Mouse (Mus musculus): ENCODE data around the gene Bglap. TPM values are rescaled to one million over a fixed set of nuclear protein-coding genes. Genes with fewer than 3 reads are reported as not detected.

Bglap gene
- not detected for total RNA-seq (2023)

DNA sequence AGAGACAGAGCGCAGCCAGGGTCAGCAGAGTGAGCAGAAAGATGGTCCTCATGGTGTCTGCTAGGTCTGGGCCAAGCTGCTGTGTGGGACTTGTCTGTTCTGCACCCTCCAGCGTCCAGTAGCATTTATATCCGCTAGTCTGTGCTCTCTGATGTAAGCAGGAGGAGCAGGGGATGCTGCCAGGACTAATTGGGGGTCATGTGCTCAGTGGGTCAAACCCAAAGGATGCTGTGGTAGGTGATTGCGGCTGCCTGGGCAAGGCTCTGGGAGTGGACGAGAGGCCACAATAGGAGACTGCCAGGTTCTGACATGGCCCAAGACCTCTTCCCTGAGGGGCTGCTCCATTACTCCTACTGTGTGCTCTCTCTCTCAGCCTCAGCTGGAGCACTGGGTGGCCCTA lies at the start of gene Bglap:
Gene Bglap, minus strand, starts transcription at position 101 of the 400 bp plus-strand sequence.

DNA sequence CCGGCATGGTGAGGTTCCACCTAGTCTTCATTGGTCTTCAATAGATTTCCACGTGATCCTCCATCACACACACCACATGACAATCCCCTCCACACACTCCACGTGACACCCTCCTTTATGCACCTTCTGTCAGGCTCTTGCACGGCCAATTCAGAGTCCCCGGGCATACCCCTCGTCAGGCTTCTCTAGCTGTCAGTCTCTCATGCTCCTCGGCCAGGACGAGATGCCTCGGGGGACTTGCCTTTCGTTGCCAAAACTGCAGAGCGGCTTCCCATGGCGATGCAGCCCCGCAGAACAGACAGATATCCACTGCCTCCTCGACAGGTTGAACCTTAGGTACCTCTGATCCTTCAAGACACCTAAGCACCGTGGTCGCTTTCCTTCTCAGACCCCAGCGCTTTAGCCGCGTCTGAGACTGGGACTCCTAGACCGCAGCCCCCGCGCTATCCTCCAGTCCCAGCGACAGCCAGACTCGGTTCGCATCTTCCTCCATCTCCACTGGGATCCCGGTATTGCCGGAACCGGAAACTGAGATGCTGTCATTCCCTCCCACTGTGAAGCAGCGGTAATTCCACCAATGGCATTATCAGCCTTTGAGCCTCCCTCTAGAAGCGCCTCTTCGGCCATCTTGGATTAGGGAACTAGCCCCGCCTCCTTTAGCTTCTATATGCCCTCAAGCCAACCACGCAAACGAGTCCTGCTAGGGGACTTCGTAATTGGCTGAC lies 40.5 kb upstream of the Bglap start, which contains the start of gene Slc25a44:
Gene Slc25a44, minus strand, starts transcription at position 535 of the 725 bp plus-strand sequence.

DNA sequence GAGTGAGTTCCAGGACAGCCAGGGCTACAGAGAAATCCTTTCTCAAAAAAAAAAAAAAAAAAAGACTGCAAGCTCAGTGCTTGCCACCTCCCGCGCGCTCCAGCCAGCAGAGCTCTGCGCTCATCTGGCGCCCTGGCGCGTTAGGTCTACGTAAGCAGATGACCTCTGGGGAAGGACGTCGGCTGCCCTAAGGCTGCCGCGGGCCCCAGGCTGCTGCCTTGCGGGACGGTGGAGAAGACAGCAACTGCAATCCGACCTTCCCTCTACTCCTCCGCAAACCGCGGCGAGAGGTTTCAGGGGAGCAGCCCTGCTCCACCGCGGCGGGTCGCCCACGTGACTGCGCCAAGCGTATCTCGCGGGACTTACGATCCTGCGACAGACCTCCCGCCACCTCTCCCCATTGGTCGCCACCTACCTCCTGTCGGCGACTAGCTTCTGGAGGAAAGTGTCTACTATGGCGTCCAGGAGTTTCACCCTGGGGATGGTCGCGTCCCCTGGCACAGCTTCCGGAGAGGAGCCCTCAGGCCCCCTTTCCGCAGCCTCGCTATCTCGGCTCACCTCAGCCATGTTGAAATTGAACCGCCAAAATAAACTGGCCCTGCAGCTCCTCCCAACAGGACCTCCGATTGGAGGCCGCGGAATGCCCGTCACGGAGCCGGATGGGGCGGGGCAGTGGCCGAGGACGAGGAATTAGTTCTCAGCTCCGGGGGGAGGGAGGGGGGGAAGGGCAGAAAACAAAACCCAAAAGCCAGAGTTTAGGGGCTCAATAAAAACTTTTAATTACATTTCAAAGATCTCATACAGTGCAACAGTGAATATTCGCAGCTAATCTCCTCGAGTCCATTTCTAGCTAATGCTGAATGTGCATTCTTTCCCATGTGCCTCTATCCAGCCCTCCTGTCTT lies 25.7 kb upstream of the Bglap start, which contains the start of gene Pmf1:
Gene Pmf1, minus strand, starts transcription at position 591 of the 904 bp plus-strand sequence.

DNA sequence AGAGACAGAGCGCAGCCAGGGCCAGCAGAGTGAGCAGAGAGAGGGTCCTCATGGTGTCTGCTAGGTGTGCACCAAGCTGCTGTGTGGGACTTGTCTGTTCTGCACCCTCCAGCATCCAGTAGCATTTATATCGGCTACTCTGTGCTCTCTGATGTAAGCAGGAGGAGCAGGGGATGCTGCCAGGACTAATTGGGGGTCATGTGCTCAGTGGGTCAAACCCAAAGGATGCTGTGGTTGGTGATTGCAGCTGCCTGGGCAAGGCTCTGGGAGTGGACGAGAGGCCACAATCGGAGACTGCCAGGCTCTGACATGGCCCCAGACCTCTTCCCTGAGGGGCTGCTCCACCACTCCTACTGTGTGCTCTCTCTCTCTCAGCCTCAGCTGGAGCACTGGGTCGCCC lies 5.7 kb downstream of the Bglap start, which contains the start of gene Bglap2:
Gene Bglap2, minus strand, starts transcription at position 101 of the 400 bp plus-strand sequence.

DNA sequence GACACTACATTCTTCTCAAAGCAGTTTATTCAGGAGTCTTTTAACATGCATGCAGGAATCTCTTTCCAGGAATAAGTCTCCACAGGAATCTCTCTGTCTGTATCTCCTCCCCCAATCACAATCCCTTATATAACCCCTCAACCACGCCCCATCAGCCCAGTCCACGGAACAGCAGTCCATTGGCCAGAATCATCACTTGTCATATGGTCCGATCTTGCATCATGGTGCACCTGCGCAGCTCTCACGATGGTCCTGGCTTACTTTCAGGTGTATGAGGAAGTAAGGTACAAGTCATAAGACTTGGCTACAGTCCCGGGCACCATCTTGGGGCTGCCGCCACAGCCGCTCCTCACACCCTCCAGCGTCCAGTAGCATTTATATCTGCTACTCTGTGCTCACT lies 11.6 kb downstream of the Bglap start, which contains the start of gene Bglap3:
Gene Bglap3, minus strand, starts transcription at position 101 of the 400 bp plus-strand sequence.

DNA sequence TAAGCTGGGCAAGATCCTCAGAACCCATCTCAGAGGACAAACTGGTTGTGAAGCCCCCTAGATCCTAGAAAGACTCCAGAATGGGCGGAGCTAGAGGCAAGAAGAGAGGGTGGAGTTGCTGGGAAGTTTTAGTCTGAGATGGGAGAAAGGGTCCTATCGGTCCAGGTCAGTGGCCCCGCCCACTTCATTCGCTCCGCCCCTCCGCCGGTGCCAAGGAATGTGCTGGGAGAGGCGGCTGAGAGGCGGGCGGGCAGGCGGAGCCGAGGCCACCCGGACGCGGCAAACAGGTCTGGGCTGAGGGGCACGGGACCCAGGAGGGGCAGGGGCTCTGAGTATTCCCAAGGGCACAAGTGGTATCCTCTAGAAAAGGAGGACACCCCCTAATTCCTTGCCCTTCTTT lies 19.9 kb downstream of the Bglap start, which contains the start of gene Paqr6:
Gene Paqr6, plus strand, starts transcription at position 248 of the 400 bp plus-strand sequence.

DNA sequence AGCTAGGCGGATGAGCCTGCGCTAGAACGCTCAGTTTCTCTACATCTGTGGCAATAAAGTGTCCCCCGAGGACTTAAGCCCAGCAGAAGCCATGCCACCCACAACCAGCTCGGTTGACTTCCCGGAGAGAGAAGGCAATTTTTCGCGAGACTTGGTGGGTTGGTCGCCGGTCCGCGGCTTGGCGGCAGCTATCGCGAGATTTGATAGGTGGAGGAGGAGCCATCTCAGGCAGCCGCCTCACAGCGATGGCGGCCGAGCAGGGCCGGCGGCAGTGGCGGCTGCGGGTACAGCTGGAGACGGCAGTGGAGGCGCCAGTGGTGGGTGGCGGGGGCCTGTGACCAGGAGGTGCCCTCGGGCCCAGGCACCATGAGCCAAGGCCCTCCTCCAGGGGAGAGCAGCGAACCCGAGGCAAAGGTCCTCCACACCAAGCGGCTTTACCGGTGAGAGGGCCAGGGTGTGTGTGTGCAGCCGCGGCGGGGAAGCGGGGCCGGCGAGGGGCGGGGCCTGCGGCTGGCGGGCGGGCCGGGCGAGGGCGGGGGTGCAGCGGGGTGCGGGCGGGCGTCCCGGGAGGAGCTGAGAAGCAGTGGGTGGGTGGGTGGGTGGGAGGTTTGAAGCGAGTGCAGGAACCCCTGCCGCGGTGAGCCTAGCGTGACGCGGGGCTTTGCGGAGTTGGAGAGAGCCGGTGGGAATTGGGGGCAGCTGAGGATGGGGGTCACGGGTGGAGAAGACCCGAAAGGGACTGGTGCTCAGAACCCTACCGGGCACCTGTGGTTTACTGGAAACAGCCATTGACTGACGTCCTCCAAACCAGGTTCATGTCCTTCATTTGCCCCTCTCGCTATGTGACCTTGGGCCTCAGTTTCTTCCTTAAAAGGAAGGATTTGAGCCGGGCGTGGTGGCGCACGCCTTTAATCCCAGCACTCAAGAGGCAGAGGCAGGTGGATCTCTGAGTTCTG lies 47.9 kb downstream of the Bglap start, which contains the start of the genes Tmem79 and Smg5:
Gene Tmem79, minus strand, starts transcription at position 91 of the 956 bp plus-strand sequence.
Gene Smg5, plus strand, starts transcription at position 203 of the 956 bp plus-strand sequence.

Other genes starting within 250 kb of the Bglap start
- 452 TPM for gene Mef2d, start 242.1 kb downstream of the Bglap start, total RNA-seq (2023)
- gene Rhbg, start 129.8 kb downstream of the Bglap start, total RNA-seq (2023), result not detected
- not detected for gene Gm38392, start 97.3 kb downstream of the Bglap start, total RNA-seq (2023)
- gene Tsacc, start 87.5 kb downstream of the Bglap start, total RNA-seq (2023), result 5.1 TPM
- gene Cct3, start 87.3 kb downstream of the Bglap start, total RNA-seq (2023), result 177 TPM
- gene Glmp, start 59.4 kb downstream of the Bglap start, total RNA-seq (2023), result 96.6 TPM
- gene Tmem79, start 48.3 kb downstream of the Bglap start, total RNA-seq (2023), result 0.62 TPM
- 131 TPM for gene Smg5, start 48.2 kb downstream of the Bglap start, total RNA-seq (2023)
- not detected for gene Paqr6, start 19.9 kb downstream of the Bglap start, total RNA-seq (2023)
- gene Bglap3, start 11.7 kb downstream of the Bglap start, total RNA-seq (2023), result not detected
- gene Bglap2, start 5.8 kb downstream of the Bglap start, total RNA-seq (2023), result not detected
- 49.6 TPM for gene Pmf1, start 25.9 kb upstream of the Bglap start, total RNA-seq (2023)
- gene Slc25a44, start 40.7 kb upstream of the Bglap start, total RNA-seq (2023), result 17.2 TPM
- 87.3 TPM for gene Sema4a, start 76.7 kb upstream of the Bglap start, total RNA-seq (2023)
- 33.3 TPM for gene Lmna, start 125.5 kb upstream of the Bglap start, total RNA-seq (2023)
- 2.3 TPM for gene Mex3a, start 147.9 kb upstream of the Bglap start, total RNA-seq (2023)
- not detected for gene Rab25, start 163.8 kb upstream of the Bglap start, total RNA-seq (2023)
- 60.5 TPM for gene Lamtor2, start 168.6 kb upstream of the Bglap start, total RNA-seq (2023)
- gene Ubqln4, start 169.3 kb upstream of the Bglap start, total RNA-seq (2023), result 48.9 TPM
- 61.2 TPM for gene Ssr2, start 191.4 kb upstream of the Bglap start, total RNA-seq (2023)
- gene Arhgef2, start 221.5 kb upstream of the Bglap start, total RNA-seq (2023), result 137 TPM

Measured in CD4-positive naive resting alpha-beta T cell, adult 76 days (primary cell).